Mouse (Mus musculus) c-Kit-positive CD71-positive TER-119-positive erythroid progenitor cells, embryonic 14.5 days (primary cell): ENCODE measurements at regions not wholly inside any gene's neighbourhood (a gene's known extent, or its start where the extent isn't known, plus 50 kb on each side); places are given as distances from the start of the nearest gene placed in this dataset.

ENCODE experiments used
- DNase-seq: peaks from one replicate; pipeline ENCODE4 v3.0.0-alpha.2; 2013; ENCODE audit warnings: low spot score

GRCm38 (mm10) chr12:27062061-27062461 lies 280.3 kb downstream of the Sox11 start:
- DNase-seq, result no peak

- no peak for DNase-seq
Measured at GRCm38 (mm10) chr12:27060899-27061762, 281.2 kb downstream of the Sox11 start.

GRCm38 (mm10) chr12:27059885-27060284 lies 282.5 kb downstream of the Sox11 start:
- no peak for DNase-seq

GRCm38 (mm10) chr12:27054411-27054810 lies 288.0 kb downstream of the Sox11 start:
- DNase-seq, result no peak

- DNase-seq, result no peak
Measured at GRCm38 (mm10) chr12:27037922-27038321, 304.5 kb downstream of the Sox11 start.

- no peak for DNase-seq
Measured at GRCm38 (mm10) chr12:27019751-27020150, 322.6 kb downstream of the Sox11 start.

- no peak for DNase-seq
Measured at GRCm38 (mm10) chr12:27018366-27018765, 324.0 kb downstream of the Sox11 start.

GRCm38 (mm10) chr12:26999287-26999686 lies 343.1 kb downstream of the Sox11 start:
- no peak for DNase-seq

GRCm38 (mm10) chr12:26976284-26977065 lies 365.9 kb downstream of the Sox11 start:
- no peak for DNase-seq

GRCm38 (mm10) chr12:26972495-26973113 lies 369.8 kb downstream of the Sox11 start:
- DNase-seq, result no peak

GRCm38 (mm10) chr12:26967018-26967737 lies 375.2 kb downstream of the Sox11 start:
- DNase-seq, result no peak

GRCm38 (mm10) chr12:26963917-26964316 lies 378.5 kb downstream of the Sox11 start:
- DNase-seq, result no peak

GRCm38 (mm10) chr12:26939831-26940230 lies 402.5 kb downstream of the Sox11 start:
- no peak for DNase-seq

GRCm38 (mm10) chr12:26937836-26938235 lies 404.5 kb downstream of the Sox11 start:
- DNase-seq, result no peak

GRCm38 (mm10) chr12:26936696-26937458 lies 405.5 kb downstream of the Sox11 start:
- no peak for DNase-seq

- no peak for DNase-seq
Measured at GRCm38 (mm10) chr12:26930155-26930867, 412.1 kb downstream of the Sox11 start.

- no peak for DNase-seq
Measured at GRCm38 (mm10) chr12:26906126-26906525, 436.2 kb downstream of the Sox11 start.

GRCm38 (mm10) chr12:26903894-26904272 lies 434.9 kb downstream of the Cmpk2 start:
- DNase-seq, result no peak

- no peak for DNase-seq
Measured at GRCm38 (mm10) chr12:26903073-26903893, 434.3 kb downstream of the Cmpk2 start.

- DNase-seq, result no peak
Measured at GRCm38 (mm10) chr12:26891190-26891589, 422.2 kb downstream of the Cmpk2 start.
